Mouse (Mus musculus): Measurements from ENCODE around the gene AI467606. TPM values are rescaled to one million over a fixed set of nuclear protein-coding genes. Genes with fewer than 3 reads are reported as not detected.

Gene AI467606
- 45.0 and 49.9 TPM in 2 replicates for polyA plus RNA-seq (2012; rRNA removed)

GRCm38 (mm10) chr7:127091114-127091896 lies at the start of gene AI467606:
Gene AI467606 (plus strand): TSS chr7:127091359.
- Histone ChIP-seq H3K4me1 (ENCODE audit: control insufficient read depth, insufficient read depth, low read length) (peaks cover 6% of the 10 kb centered on the region), H3K4me3 (replicated peaks; ENCODE audit: extremely low read depth, low read depth, low read length) (peak within 1 kb of the TSS; percentile 68)
- TF ChIP-seq CTCF (IDR thresholded peaks at IDR 0.05; ENCODE audit: insufficient read depth, low read length): no peak
- peak; percentile 48; the same call in 1 of the 2 replicates for TF ChIP-seq POLR2A (IDR thresholded peaks at IDR 0.05; ENCODE audit: borderline replicate concordance, extremely low read depth, low read depth, low read length)
- WGBS: 44% methylated on average over 16 of the region's 16 CpGs
- DNase-seq: peak; percentile 59

DNA sequence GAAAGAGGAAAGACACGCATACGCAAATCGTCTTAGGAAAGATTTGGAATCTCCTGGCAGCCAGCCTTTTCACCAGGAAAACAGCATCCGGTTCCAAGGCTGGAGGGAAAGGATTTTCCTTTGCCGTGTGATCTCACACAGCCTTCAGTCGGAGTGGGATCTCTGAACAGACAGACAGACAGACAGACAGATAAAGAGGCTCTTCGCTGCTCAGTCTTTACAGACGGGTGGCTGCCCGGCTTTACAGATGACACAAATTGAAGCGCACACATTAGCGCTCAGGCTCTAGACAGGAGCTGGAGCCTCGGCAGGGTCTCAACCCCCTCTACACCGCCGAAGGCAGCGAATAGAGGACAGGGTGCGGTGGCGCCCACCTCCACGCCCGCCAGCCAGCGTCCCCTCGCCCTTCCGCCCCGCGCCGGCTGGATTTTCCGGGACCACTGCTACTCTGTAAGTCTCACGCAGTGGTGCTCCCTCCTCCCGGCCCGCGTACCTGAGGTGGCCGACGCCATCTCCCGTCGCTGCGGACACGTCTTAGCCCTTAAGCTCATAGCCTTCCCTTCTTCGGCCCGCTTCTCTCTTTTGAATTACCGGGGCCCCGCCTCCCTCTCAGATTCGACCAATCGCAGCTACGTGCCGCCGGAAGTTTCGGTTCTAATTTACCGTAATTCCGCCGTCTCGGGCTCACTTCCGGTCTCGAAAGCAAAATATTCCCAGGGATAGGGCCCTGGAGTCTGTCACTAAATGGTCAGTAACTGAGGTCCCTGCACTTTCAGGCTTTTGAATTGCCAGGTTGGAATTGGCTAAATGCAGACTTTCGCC lies 49.1 kb upstream of the AI467606 start, which contains the start of gene Kif22:
Gene Kif22 (minus strand): TSS at position 621 of the 822 bp plus-strand sequence.
- Histone ChIP-seq H3K4me3 (replicated peaks; ENCODE audit: extremely low read depth, low read depth, low read length) (peak within 1 kb of the TSS; percentile 81), H3K4me1 (ENCODE audit: control insufficient read depth, insufficient read depth, low read length) (no peaks in the 10 kb centered on the region; the same call in 1 of the 2 replicates)
- TF ChIP-seq POLR2A (IDR thresholded peaks at IDR 0.05; ENCODE audit: borderline replicate concordance, extremely low read depth, low read depth, low read length) (no peak), CTCF (IDR thresholded peaks at IDR 0.05; ENCODE audit: insufficient read depth, low read length) (no peak)
- WGBS: under 1% methylated on average over 53 of the region's 53 CpGs
- DNase-seq: peak; percentile 92

- H3K4me3 ChIP-seq (replicated peaks; ENCODE audit: extremely low read depth, low read depth, low read length): no peak overlapping the region
- no peaks in the 10 kb centered on the region for H3K4me1 ChIP-seq (ENCODE audit: control insufficient read depth, insufficient read depth, low read length)
- TF ChIP-seq POLR2A (IDR thresholded peaks at IDR 0.05; ENCODE audit: borderline replicate concordance, extremely low read depth, low read depth, low read length) (no peak), CTCF (IDR thresholded peaks at IDR 0.05; ENCODE audit: insufficient read depth, low read length) (0 out of 2 replicates have a peak, but pooled peaks have one; percentile 4)
- no peak for DNase-seq
- 52% methylated on average over 5 of the region's 5 CpGs for WGBS
Measured at GRCm38 (mm10) chr7:127055026-127055585, 36.1 kb upstream of the AI467606 start.

DNA sequence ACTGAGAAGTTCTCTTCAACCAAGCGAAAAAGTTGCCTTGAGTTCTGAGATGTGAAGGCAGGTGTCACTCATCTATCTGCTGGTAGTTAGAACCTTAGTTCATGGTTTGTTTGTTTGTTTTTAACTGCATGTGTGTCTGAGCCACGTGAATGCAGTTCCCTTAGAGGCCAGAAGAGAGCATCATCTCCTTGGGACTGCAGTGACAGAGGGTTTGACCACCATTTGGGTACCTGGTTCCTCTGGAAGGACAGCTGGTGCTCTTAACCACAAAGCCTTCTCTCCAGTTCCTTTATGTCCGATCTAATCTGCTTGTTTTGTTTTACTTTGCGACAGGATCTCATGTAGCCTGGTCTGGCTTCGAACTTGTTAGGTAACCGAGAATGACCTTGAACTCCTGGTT lies 25.6 kb upstream of the AI467606 start:
- no peak for DNase-seq
- Histone ChIP-seq H3K4me1 (ENCODE audit: control insufficient read depth, insufficient read depth, low read length) (no peaks in the 10 kb centered on the region), H3K4me3 (replicated peaks; ENCODE audit: extremely low read depth, low read depth, low read length) (no peak overlapping the region)
- TF ChIP-seq CTCF (IDR thresholded peaks at IDR 0.05; ENCODE audit: insufficient read depth, low read length) (no peak), POLR2A (IDR thresholded peaks at IDR 0.05; ENCODE audit: borderline replicate concordance, extremely low read depth, low read depth, low read length) (no peak)
- 84% methylated on average over 6 of the region's 6 CpGs for WGBS

- H3K4me3 ChIP-seq (replicated peaks; ENCODE audit: extremely low read depth, low read depth, low read length): no peak overlapping the region
- no peak for DNase-seq
- TF ChIP-seq CTCF (IDR thresholded peaks at IDR 0.05; ENCODE audit: insufficient read depth, low read length): no peak
- TF ChIP-seq POLR2A (IDR thresholded peaks at IDR 0.05; ENCODE audit: borderline replicate concordance, extremely low read depth, low read depth, low read length): no peak
- WGBS: 69% methylated on average over 4 of the region's 4 CpGs
- H3K4me1 ChIP-seq (ENCODE audit: control insufficient read depth, insufficient read depth, low read length): no peaks in the 10 kb centered on the region
Measured at GRCm38 (mm10) chr7:127066317-127066716, 24.8 kb upstream of the AI467606 start.

GRCm38 (mm10) chr7:127070871-127071413 lies 20.2 kb upstream of the AI467606 start:
- H3K4me3 ChIP-seq (replicated peaks; ENCODE audit: extremely low read depth, low read depth, low read length): no peak overlapping the region
- no peak for DNase-seq
- 69% methylated on average over 4 of the region's 4 CpGs for WGBS
- TF ChIP-seq CTCF (IDR thresholded peaks at IDR 0.05; ENCODE audit: insufficient read depth, low read length): no peak
- TF ChIP-seq POLR2A (IDR thresholded peaks at IDR 0.05; ENCODE audit: borderline replicate concordance, extremely low read depth, low read depth, low read length): no peak
- H3K4me1 ChIP-seq (ENCODE audit: control insufficient read depth, insufficient read depth, low read length): no peaks in the 10 kb centered on the region

- no peak for DNase-seq
- H3K4me3 ChIP-seq (replicated peaks; ENCODE audit: extremely low read depth, low read depth, low read length): no peak overlapping the region
- TF ChIP-seq CTCF (IDR thresholded peaks at IDR 0.05; ENCODE audit: insufficient read depth, low read length) (no peak), POLR2A (IDR thresholded peaks at IDR 0.05; ENCODE audit: borderline replicate concordance, extremely low read depth, low read depth, low read length) (no peak)
- WGBS: 77% methylated on average over 4 of the region's 4 CpGs
- H3K4me1 ChIP-seq (ENCODE audit: control insufficient read depth, insufficient read depth, low read length): no peaks in the 10 kb centered on the region
Measured at GRCm38 (mm10) chr7:127073221-127073620, 17.9 kb upstream of the AI467606 start.

- WGBS: 77% methylated on average over 5 of the region's 5 CpGs
- no peaks in the 10 kb centered on the region for H3K4me1 ChIP-seq (ENCODE audit: control insufficient read depth, insufficient read depth, low read length)
- DNase-seq: no peak
- TF ChIP-seq CTCF (IDR thresholded peaks at IDR 0.05; ENCODE audit: insufficient read depth, low read length): no peak
- no peak for TF ChIP-seq POLR2A (IDR thresholded peaks at IDR 0.05; ENCODE audit: borderline replicate concordance, extremely low read depth, low read depth, low read length)
- H3K4me3 ChIP-seq (replicated peaks; ENCODE audit: extremely low read depth, low read depth, low read length): no peak overlapping the region
Measured at GRCm38 (mm10) chr7:127076188-127076587, 15.0 kb upstream of the AI467606 start.

DNA sequence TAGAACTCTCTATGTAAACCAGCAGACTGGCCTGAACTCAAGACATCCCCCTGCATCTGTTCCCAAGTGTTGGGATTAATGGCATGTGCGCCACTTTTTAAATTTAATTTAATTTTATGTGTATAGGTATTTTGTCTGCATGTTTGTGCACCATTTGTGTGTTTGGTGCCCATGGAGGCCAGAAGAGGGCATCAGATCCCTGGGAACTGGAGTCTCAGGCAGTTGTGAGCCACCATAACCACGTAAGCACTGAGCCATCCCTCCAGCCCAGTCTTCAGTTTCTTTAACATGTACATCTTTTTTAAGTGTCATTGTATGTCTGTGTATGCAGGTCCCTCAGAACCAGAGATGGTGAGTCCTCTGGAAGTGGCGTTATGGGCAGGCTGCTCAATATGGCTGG lies 13.5 kb upstream of the AI467606 start:
- H3K4me1 ChIP-seq (ENCODE audit: control insufficient read depth, insufficient read depth, low read length): no peaks in the 10 kb centered on the region
- 91% methylated on average over 3 of the region's 3 CpGs for WGBS
- DNase-seq: no peak
- no peak overlapping the region for H3K4me3 ChIP-seq (replicated peaks; ENCODE audit: extremely low read depth, low read depth, low read length)
- TF ChIP-seq CTCF (IDR thresholded peaks at IDR 0.05; ENCODE audit: insufficient read depth, low read length) (0 out of 2 replicates have a peak, but pooled peaks have one; percentile 17), POLR2A (IDR thresholded peaks at IDR 0.05; ENCODE audit: borderline replicate concordance, extremely low read depth, low read depth, low read length) (no peak)
